Mouse (Mus musculus): ENCODE results near the gene Hp1bp3. TPM values are rescaled to one million over a fixed set of nuclear protein-coding genes. Genes with fewer than 3 reads are reported as not detected.
A peak's percentile ranks its signal among the peaks of the same experiment; 100 is the strongest.

The Hp1bp3 gene
- total RNA-seq, 2 experiments from 2014 or later, result 169 to 180 TPM

DNA sequence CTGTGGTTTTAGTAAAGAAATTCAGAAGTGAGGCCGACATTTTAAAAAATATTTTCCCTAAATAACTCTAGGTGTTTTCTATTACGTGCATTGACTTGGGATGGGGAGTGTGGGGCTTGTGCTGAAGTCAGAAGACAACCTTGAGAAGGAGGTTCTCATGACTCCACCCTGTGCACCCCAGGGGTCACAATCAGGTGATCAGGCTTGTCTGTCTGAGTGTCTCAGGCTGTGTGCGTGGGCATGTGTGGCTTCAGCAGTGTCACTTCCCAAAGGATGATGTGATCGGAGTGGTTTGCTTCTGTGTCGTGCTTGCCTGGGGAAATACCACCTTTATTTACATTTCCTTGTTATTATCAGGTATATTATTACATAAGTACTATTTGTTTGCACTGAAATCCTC is 3.2 kb downstream of the Hp1bp3 start:
- intact Hi-C loops (cut with DNase I), result loop anchor here (10.0 kb wide), 1 partner anchor 375 kb away; no protein-coding TSS in a partner anchor
- no peak for DNase-seq (ENCODE audit: low spot score in 2 of 2)

GRCm38 (mm10) chr4:138220761-138221160 is 4.7 kb downstream of the Hp1bp3 start:
- DNase-seq (ENCODE audit: low spot score in 2 of 2), result no peak
- intact Hi-C loops (cut with DNase I), result no loop called here

- intact Hi-C loops (cut with DNase I), result no loop called here
- no peak for DNase-seq (ENCODE audit: low spot score in 2 of 2)
Observed at GRCm38 (mm10) chr4:138221406-138221805, 5.3 kb downstream of the Hp1bp3 start.

- intact Hi-C loops (cut with DNase I), result no loop called here
- DNase-seq (ENCODE audit: low spot score in 2 of 2), result no peak
Observed at GRCm38 (mm10) chr4:138222396-138222795, 6.3 kb downstream of the Hp1bp3 start.

DNA sequence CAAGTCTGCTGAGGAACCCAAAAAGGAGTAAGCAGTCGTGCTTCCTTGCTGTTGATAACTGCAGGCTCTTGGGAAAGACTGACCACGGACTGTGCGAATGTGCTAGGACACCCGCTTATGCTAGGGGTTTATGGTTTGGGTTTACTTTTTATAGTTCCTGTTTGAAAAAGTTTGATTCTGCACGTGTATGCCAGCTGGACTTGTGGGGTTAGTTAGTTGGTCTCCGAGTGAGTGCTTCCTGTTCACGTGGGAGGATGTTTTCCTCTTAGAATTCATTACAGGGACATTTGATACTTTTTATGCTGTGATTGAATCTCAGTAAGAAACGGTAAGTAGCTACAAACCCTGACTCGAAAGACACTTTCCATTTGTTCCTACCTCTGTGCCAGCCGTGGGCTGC is 7.5 kb downstream of the Hp1bp3 start:
- no peak for DNase-seq (ENCODE audit: low spot score in 2 of 2)
- intact Hi-C loops (cut with DNase I), result no loop called here

DNA sequence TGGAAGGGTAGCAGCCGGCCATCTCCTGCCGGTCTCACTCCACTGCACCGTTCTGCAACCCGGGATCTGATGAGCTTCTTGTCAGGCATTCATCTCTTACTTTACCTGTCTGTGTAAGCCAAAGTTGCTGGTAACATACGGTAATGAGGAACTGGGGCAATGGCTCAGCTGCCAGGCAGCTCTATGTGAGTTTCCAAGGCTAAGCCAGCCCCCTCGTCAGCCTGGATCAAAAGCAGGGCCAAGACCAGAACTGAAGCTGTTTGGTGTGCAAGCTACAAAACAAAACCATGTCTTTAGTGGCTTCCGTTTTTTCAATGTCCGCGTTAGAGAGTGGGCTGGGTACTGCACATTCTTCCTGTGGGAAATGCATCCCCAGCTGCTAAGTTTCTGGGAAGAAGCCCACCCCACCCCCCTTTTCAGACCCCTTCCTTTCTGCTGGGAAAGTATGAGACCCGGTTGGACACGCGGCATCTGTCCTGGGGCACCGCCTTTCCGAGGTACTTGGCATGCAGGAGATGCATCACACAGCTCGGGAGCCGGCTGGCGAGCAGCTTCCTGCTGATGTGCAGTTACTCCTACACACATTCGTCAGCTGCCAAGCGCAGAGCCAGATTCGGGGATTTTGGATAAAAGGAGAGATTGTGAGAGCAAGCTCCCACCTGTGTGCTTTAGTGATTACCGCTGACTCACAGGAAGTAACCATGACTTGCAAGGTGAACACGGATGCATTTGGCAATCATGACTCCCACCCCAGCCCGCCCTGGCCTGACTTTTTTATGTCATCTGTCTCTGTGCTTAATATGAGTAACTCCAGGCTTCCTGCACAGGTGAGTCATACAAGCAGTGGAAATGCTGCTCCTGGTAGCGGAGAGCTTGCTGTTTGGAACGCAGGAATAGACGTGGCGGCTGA is 30.9 kb downstream of the Hp1bp3 start:
- intact Hi-C loops (cut with DNase I), result no loop called here
- DNase-seq (ENCODE audit: low spot score in 2 of 2), result peak; percentile 80 to 96

GRCm38 (mm10) chr4:138250088-138250960 is 34.2 kb downstream of the Hp1bp3 start, which contains the start of the genes Sh2d5 and Kif17:
Gene Sh2d5, plus strand, starts transcription at chr4:138250403.
Gene Kif17, plus strand, starts transcription at chr4:138250435.
- intact Hi-C loops (cut with DNase I), result no loop called here

GRCm38 (mm10) chr4:138251819-138252218 is 35.7 kb downstream of the Hp1bp3 start:
- intact Hi-C loops (cut with DNase I), result no loop called here

More at GRCm38 (mm10) chr4:138250088-138250960, 34.2 kb downstream of the Hp1bp3 start, which contains the start of the genes Sh2d5 and Kif17:
- DNase-seq (ENCODE audit: low spot score in 2 of 2), result peak; percentile 93 to 95

GRCm38 (mm10) chr4:138252231-138252630 is 36.1 kb downstream of the Hp1bp3 start:
- no peak for DNase-seq (ENCODE audit: low spot score in 2 of 2)
- intact Hi-C loops (cut with DNase I), result no loop called here

More at GRCm38 (mm10) chr4:138251819-138252218, 35.7 kb downstream of the Hp1bp3 start:
- DNase-seq (ENCODE audit: low spot score in 2 of 2), result peak; percentile 41 to 57

DNA sequence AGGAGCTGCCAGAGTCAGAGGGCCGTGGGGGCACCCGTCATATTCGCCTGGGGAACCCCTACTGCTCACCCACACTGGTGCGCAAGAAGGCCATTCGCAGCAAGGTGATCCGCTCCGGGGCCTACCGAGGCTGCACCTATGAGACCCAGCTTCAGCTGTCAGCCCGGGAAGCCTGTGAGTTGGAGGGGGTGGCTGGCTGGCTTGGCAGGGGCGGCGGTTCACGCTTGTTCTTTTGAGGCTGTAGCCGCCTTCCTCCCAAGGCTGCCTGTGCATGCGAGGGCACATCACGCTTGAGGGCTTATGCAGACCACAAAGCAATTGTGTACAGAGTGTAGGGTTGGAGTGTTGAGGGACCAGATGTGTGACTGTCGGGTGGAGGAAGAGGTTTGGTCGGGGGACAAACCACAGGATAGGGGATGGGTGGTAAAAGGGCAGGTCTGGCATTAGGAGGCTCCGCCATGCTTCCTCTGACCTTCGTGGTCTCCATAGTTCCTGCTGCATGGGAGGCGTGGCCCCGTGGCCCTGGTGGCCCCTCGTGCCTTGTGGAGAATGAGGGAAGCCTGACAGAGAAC is 41.1 kb downstream of the Hp1bp3 start:
- intact Hi-C loops (cut with DNase I), result no loop called here

DNA sequence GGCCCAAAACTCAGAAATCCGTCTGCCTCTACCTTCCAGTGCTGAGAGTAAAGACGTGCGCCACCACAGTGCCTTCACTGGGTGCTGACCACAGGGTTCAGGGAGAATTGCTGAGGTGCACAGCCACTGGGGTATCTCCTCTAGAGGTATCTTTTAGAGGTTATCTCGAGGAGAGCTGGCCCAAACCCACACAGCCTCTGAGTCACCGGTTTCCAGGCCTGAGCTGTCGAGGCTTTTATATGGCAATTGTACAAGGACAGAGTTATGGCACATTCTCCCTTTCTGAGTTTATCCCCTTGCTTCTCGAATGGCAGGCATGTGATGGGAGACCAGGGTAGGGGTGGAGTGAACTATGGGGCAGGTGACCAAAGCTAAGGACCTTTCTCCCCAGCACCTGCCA is 42.6 kb downstream of the Hp1bp3 start:
- intact Hi-C loops (cut with DNase I), result no loop called here
- DNase-seq (ENCODE audit: low spot score in 2 of 2), result no peak

More for the DNA sequence above, 41.1 kb downstream of the Hp1bp3 start:
- DNase-seq (ENCODE audit: low spot score in 2 of 2), result no peak

- no peak for DNase-seq (ENCODE audit: low spot score in 2 of 2)
- intact Hi-C loops (cut with DNase I), result no loop called here
Observed at GRCm38 (mm10) chr4:138259482-138259881, 43.4 kb downstream of the Hp1bp3 start.

GRCm38 (mm10) chr4:138261843-138262681 is 46.0 kb downstream of the Hp1bp3 start:
- peak; percentile 92 for DNase-seq (ENCODE audit: low spot score in 2 of 2)
- intact Hi-C loops (cut with DNase I), result no loop called here

GRCm38 (mm10) chr4:138267869-138268268 is 51.8 kb downstream of the Hp1bp3 start:
- DNase-seq (ENCODE audit: low spot score in 2 of 2), result no peak
- intact Hi-C loops (cut with DNase I), result no loop called here

DNA sequence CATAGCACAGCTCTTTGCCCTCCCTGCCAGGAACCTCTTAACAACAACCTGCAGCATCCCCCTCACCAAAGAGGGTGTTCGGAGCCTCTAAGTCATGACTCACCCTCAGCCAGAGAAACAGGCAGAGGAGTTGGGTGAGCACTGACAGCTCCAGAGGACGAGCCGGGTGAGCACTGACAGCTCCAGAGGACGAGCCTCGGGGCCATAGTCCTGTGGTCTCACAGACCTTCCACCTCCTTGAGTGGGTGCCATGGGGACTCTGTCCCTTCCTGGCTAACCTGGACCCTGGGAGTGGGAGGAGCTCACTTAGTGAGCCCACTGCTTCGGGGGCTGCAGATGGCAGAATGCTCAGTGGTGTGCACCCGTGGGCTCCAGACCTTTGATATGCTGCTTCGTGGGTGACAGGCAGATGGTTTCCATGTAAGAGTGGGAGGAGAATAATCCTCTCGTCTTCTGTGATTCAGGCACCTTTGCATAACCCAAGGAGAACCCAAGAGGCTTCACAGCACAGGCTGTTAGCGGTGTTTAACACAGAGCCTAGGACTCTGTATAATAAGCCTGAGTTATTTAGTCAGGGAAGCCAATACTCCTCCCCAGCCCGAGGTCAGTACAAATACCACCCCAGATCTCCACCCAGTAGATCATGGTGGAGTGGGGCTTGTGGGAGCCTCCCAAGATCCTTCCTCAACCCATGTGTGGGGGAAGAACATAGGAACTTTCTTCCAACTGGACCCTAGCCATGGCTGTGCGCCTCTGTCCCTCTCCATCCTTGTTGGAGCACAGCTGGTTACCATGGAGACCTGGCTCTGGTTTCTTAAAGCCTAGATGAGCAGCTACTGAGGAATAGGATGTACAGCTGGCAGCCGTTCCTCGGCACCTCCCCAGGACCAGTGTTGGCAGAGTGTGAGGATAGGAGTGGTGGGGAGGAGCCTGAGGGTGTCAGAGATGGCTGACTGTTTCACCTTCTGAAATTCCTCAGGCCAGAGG is 56.2 kb downstream of the Hp1bp3 start:
- intact Hi-C loops (cut with DNase I), result no loop called here
- DNase-seq (ENCODE audit: low spot score in 2 of 2), result peak; percentile 65 to 91

GRCm38 (mm10) chr4:138278346-138278745 is 62.2 kb downstream of the Hp1bp3 start:
- DNase-seq (ENCODE audit: low spot score in 2 of 2), result peak; percentile 29 to 76

DNA sequence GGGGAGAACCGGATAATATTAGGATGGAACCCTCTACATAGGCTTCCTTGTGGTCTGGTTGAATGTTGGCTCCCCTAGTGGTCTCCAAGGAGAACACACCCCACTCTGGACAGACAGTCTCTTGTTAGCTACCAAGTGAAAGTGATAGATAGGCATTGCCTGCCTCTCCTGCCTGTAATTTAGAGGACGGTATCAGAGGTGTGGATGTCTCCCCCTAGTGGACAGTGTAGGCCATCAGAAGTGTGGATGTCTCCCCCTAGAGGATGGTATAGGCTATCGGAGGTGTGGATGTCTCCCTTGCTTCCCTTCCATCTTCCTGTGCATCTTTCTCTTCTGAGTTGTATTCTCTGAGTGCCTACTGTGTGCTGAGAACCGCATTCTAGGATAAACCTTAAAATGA is 66.7 kb downstream of the Hp1bp3 start:
- peak in 1 of 2 experiments; percentile 85 for DNase-seq (ENCODE audit: low spot score in 2 of 2)
- intact Hi-C loops (cut with DNase I), result no loop called here

More at GRCm38 (mm10) chr4:138278346-138278745, 62.2 kb downstream of the Hp1bp3 start:
- intact Hi-C loops (cut with DNase I), result no loop called here

- no peak for DNase-seq (ENCODE audit: low spot score in 2 of 2)
- intact Hi-C loops (cut with DNase I), result no loop called here
Observed at GRCm38 (mm10) chr4:138286411-138286810, 70.3 kb downstream of the Hp1bp3 start.

Data from left cerebral cortex, postnatal 25 days (tissue).